Mouse (Mus musculus): ENCODE data around the gene Car3. TPM values are rescaled to one million over a fixed set of nuclear protein-coding genes. Genes with fewer than 3 reads are reported as not detected.

Gene Car3
- total and polyA plus RNA-seq, 3 experiments = 1.7 to 4.9 TPM; not detected in 1

- peak overlapping the region; percentile 63 for H3K27ac ChIP-seq (ENCODE audit: control insufficient read depth, low read depth, low read length)
Measured at GRCm38 (mm10) chr3:14889716-14890409, 26.6 kb downstream of the Car3 start.

GRCm38 (mm10) chr3:14892991-14893390 is 29.7 kb downstream of the Car3 start:
- Histone ChIP-seq H3K27me3 (ENCODE audit: control insufficient read depth in 1 of 2, insufficient read depth in 2 of 2, low read length in 2 of 2) (no peaks in the 10 kb centered on the region), H3K9ac (ENCODE audit: control insufficient read depth, low read depth, low read length, poor library complexity, severe bottlenecking) (no peak overlapping the region), H3K9me3 (replicated peaks; ENCODE audit: insufficient read depth, low read length) (no peaks in the 10 kb centered on the region), H3K4me1 (ENCODE audit: control insufficient read depth in 1 of 2, insufficient read depth in 2 of 2, low read length in 2 of 2) (peaks cover 16 to 17% of the 10 kb centered on the region in 2 experiments; a peak in 3 of 4 replicates), H3K27ac (ENCODE audit: control insufficient read depth, low read depth, low read length) (no peak overlapping the region), H3K36me3 (ENCODE audit: control insufficient read depth in 1 of 2, insufficient read depth in 2 of 2, low read length in 2 of 2) (peaks cover 29 to 43% of the 10 kb centered on the region in 2 experiments), H3K79me2 (ENCODE audit: control insufficient read depth, insufficient read depth, low read length, poor library complexity) (peaks cover 30% of the 10 kb centered on the region), H3K4me3 (ENCODE audit: control insufficient read depth in 1 of 2, insufficient read depth in 1 of 2, low read depth in 2 of 2, low read length in 2 of 2) (no peak overlapping the region; a peak in 1 of 4 replicates)
- no peak for TF ChIP-seq TCF12 (IDR thresholded peaks at IDR 0.05; ENCODE audit: low read depth, low read length)
- no peak for TF ChIP-seq RAD21 (IDR thresholded peaks at IDR 0.05; ENCODE audit: low read depth, low read length)
- no peak for TF ChIP-seq POLR2AphosphoS2 (IDR thresholded peaks at IDR 0.05; ENCODE audit: low read length)
- no peak for TF ChIP-seq NRF1 (IDR thresholded peaks at IDR 0.05; ENCODE audit: insufficient read depth, low read depth, low read length, poor library complexity, severe bottlenecking)
- no peak for TF ChIP-seq NELFE (IDR thresholded peaks at IDR 0.05; ENCODE audit: low read depth, low read length)
- no peak for TF ChIP-seq MAX (IDR thresholded peaks at IDR 0.05; ENCODE audit: low read length)
- TF ChIP-seq ZC3H11A (IDR thresholded peaks at IDR 0.05; ENCODE audit: low read depth, low read length) = no peak
- no peak for TF ChIP-seq JUND (IDR thresholded peaks at IDR 0.05; ENCODE audit: low read depth, low read length)
- no peak for TF ChIP-seq ZMIZ1 (IDR thresholded peaks at IDR 0.05; ENCODE audit: low read depth, low read length)
- TF ChIP-seq GABPA (IDR thresholded peaks at IDR 0.05; ENCODE audit: low read depth, low read length) = no peak
- TF ChIP-seq MXI1 (IDR thresholded peaks at IDR 0.05; ENCODE audit: low read depth, low read length) = no peak
- DNase-seq (ENCODE audit: low read depth, low spot score) = peak; percentile 52

More at GRCm38 (mm10) chr3:14889716-14890409, 26.6 kb downstream of the Car3 start:
- TF ChIP-seq ZC3H11A (IDR thresholded peaks at IDR 0.05; ENCODE audit: low read depth, low read length) (no peak), ELF1 (IDR thresholded peaks at IDR 0.05; ENCODE audit: low read depth, low read length) (no peak), EP300 (IDR thresholded peaks at IDR 0.05; ENCODE audit: low read depth in 1 of 2, low read length in 2 of 2) (peak; percentile 62 to 74; a peak in 3 of 4 replicates), RAD21 (IDR thresholded peaks at IDR 0.05; ENCODE audit: low read depth, low read length) (no peak), CTCF (IDR thresholded peaks at IDR 0.05 in 2 of 3, conservative IDR thresholded peaks at IDR 0.05 in 1 of 3; ENCODE audit: control insufficient read depth in 1 of 3, insufficient read depth in 1 of 3, low read depth in 2 of 3, low read length in 3 of 3, poor library complexity in 1 of 3, severe bottlenecking in 1 of 3) (no peak), RCOR1 (IDR thresholded peaks at IDR 0.05; ENCODE audit: low read depth, low read length) (peak; percentile 40; the same call in 1 of the 2 replicates), POLR2A (IDR thresholded peaks at IDR 0.05; ENCODE audit: control insufficient read depth in 1 of 2, insufficient read depth in 1 of 2, low read depth in 1 of 2, low read length in 2 of 2, poor library complexity in 1 of 2) (no peak), MEF2A (IDR thresholded peaks at IDR 0.05; ENCODE audit: extremely low read depth, insufficient replicate concordance, low read depth, low read length, poor library complexity, severe bottlenecking) (no peak), TAL1 (IDR thresholded peaks at IDR 0.05; ENCODE audit: low read length) (peak; percentile 72), MYB (IDR thresholded peaks at IDR 0.05; ENCODE audit: low read depth, low read length) (no peak), SIN3A (IDR thresholded peaks at IDR 0.05; ENCODE audit: low read length) (peak; percentile 48), MAX (IDR thresholded peaks at IDR 0.05; ENCODE audit: low read length) (no peak), POLR2AphosphoS2 (IDR thresholded peaks at IDR 0.05; ENCODE audit: low read length) (no peak), NELFE (IDR thresholded peaks at IDR 0.05; ENCODE audit: low read depth, low read length) (no peak), ETS1 (IDR thresholded peaks at IDR 0.05; ENCODE audit: low read depth, low read length) (peak; percentile 64; the same call in 1 of the 2 replicates), MAFK (IDR thresholded peaks at IDR 0.05; ENCODE audit: borderline replicate concordance, low read depth, low read length) (0 out of 2 replicates have a peak, but pooled peaks have one; percentile 18), USF1 (IDR thresholded peaks at IDR 0.05; ENCODE audit: low read depth, low read length) (no peak), USF2 (IDR thresholded peaks at IDR 0.05; ENCODE audit: borderline replicate concordance in 1 of 2, insufficient read depth in 1 of 2, low read depth in 1 of 2, low read length in 2 of 2) (no peak), ZMIZ1 (IDR thresholded peaks at IDR 0.05; ENCODE audit: low read depth, low read length) (no peak), ZKSCAN1 (IDR thresholded peaks at IDR 0.05; ENCODE audit: low read depth, low read length) (no peak), BHLHE40 (IDR thresholded peaks at IDR 0.05; ENCODE audit: borderline replicate concordance, low read depth, low read length) (no peak), GATA1 (IDR thresholded peaks at IDR 0.05; ENCODE audit: low read depth, low read length) (peak; percentile 75), TCF12 (IDR thresholded peaks at IDR 0.05; ENCODE audit: low read depth, low read length) (peak; percentile 63), ZNF384 (IDR thresholded peaks at IDR 0.05; ENCODE audit: low read depth, low read length) (no peak), SMC3 (IDR thresholded peaks at IDR 0.05; ENCODE audit: low read depth, low read length) (no peak), E2F4 (IDR thresholded peaks at IDR 0.05; ENCODE audit: borderline replicate concordance, low read depth, low read length) (no peak), MXI1 (IDR thresholded peaks at IDR 0.05; ENCODE audit: low read depth, low read length) (0 out of 2 replicates have a peak, but pooled peaks have one; percentile 30), MAZ (IDR thresholded peaks at IDR 0.05; ENCODE audit: low read depth, low read length) (no peak), GABPA (IDR thresholded peaks at IDR 0.05; ENCODE audit: low read depth, low read length) (no peak), TBP (IDR thresholded peaks at IDR 0.05; ENCODE audit: low read depth, low read length) (0 out of 2 replicates have a peak, but pooled peaks have one; percentile 14), CHD1 (IDR thresholded peaks at IDR 0.05; ENCODE audit: low read depth, low read length) (0 out of 2 replicates have a peak, but pooled peaks have one; percentile 94), CHD2 (IDR thresholded peaks at IDR 0.05; ENCODE audit: low read length) (no peak), POLR2AphosphoS5 (IDR thresholded peaks at IDR 0.05; ENCODE audit: borderline replicate concordance, low read depth, low read length) (no peak)
- DNase-seq (ENCODE audit: low read depth, low spot score) = peak; percentile 61
- Histone ChIP-seq H3K4me3 (ENCODE audit: control insufficient read depth in 1 of 2, insufficient read depth in 1 of 2, low read depth in 2 of 2, low read length in 2 of 2) (peak overlapping the region; percentile 28 to 46), H3K79me2 (ENCODE audit: control insufficient read depth, insufficient read depth, low read length, poor library complexity) (peaks cover 53% of the 10 kb centered on the region), H3K36me3 (ENCODE audit: control insufficient read depth in 1 of 2, insufficient read depth in 2 of 2, low read length in 2 of 2) (peaks cover 12 to 51% of the 10 kb centered on the region in 2 experiments), H3K9me3 (replicated peaks; ENCODE audit: insufficient read depth, low read length) (no peaks in the 10 kb centered on the region), H3K27me3 (ENCODE audit: control insufficient read depth in 1 of 2, insufficient read depth in 2 of 2, low read length in 2 of 2) (no peaks in the 10 kb centered on the region), H3K4me1 (ENCODE audit: control insufficient read depth in 1 of 2, insufficient read depth in 2 of 2, low read length in 2 of 2) (peaks cover 20 to 25% of the 10 kb centered on the region in 2 experiments), H3K9ac (ENCODE audit: control insufficient read depth, low read depth, low read length, poor library complexity, severe bottlenecking) (peak overlapping the region; percentile 47)

All from MEL (cell line).